Mouse (Mus musculus): ENCODE results near the gene Slc34a2.

- no peak for TF ChIP-seq CTCF (IDR thresholded peaks at IDR 0.05; ENCODE audit: extremely low read depth, insufficient read length, insufficient replicate concordance, low read depth, low read length)
- TF ChIP-seq POLR2A (IDR thresholded peaks at IDR 0.05; ENCODE audit: low read depth, low read length), result no peak
Measured at GRCm38 (mm10) chr5:53112942-53113341, 75.1 kb downstream of the Slc34a2 start.
